Mouse (Mus musculus) hindbrain, postnatal 0 days (tissue): ENCODE results near the gene Kcnn1. TPM values are rescaled to one million over a fixed set of nuclear protein-coding genes. Genes with fewer than 3 reads are reported as not detected.
A peak's percentile ranks its signal among the peaks of the same experiment; 100 is the strongest.
"Not testable (repeated sequence)": the region's sequence is repeated elsewhere in the genome, so short reads cannot be mapped to it uniquely, and the experiment has no call there.

ENCODE experiments used
- ATAC-seq: fragments of 200-750 bp; cut with Nextera tagmentation; 2 replicates; pipeline ENCODE4 v1.8.0; 2017; ENCODE audit warnings: mild to moderate bottlenecking, moderate TSS enrichment, moderate library complexity
- DNase-seq: peaks from one replicate; pipeline ENCODE4 v3.0.0-alpha.2; 2015; ENCODE audit warnings: low spot score
- H3K27ac ChIP-seq: fragments of 300-500 bp; sonication (generic); 2 replicates; pipeline ENCODE4 v1.5.1; 2014; ENCODE audit warnings: mild to moderate bottlenecking
- H3K27me3 ChIP-seq: fragments of 300-500 bp; sonication (generic); 2 replicates; pipeline ENCODE4 v1.6.1; 2014; ENCODE audit warnings: low read length, mixed read lengths; ENCODE audit not compliant: insufficient read depth
- H3K36me3 ChIP-seq: fragments of 300-500 bp; sonication (generic); 2 replicates; pipeline ENCODE4 v1.6.1; 2014; ENCODE audit warnings: low read length, mixed read lengths; ENCODE audit not compliant: insufficient read depth
- H3K4me1 ChIP-seq: fragments of 300-500 bp; sonication (generic); 2 replicates; pipeline ENCODE4 v1.6.1; 2014; ENCODE audit warnings: antibody characterized with exemption, low read length, mixed read lengths; ENCODE audit not compliant: insufficient read depth
- H3K4me2 ChIP-seq: fragments of 300-500 bp; sonication (generic); 2 replicates; pipeline ENCODE4 v1.6.1; 2014; ENCODE audit warnings: low read depth, mild to moderate bottlenecking, low read length, moderate library complexity, mixed read lengths
- H3K4me3 ChIP-seq: fragments of 300-500 bp; sonication (generic); 2 replicates; pipeline ENCODE4 v1.5.1; 2014; ENCODE audit warnings: low read length
- H3K9ac ChIP-seq: fragments of 300-500 bp; sonication (generic); replicated peaks from 2 replicates; pipeline ENCODE4 v1.6.1; 2014; ENCODE audit warnings: mild to moderate bottlenecking, low read length, moderate library complexity, mixed read lengths
- H3K9me3 ChIP-seq: fragments of 300-500 bp; sonication (generic); 2 replicates; pipeline ENCODE4 v1.6.1; 2016; ENCODE audit warnings: low read length, mixed read lengths
- CTCF ChIP-seq: IDR thresholded peaks from 2 replicates; pipeline ENCODE4 v1.5.1; 2016; ENCODE audit warnings: antibody characterized with exemption, control low read depth, low read depth
- WGBS: fragments of 180-500 bp; shearing (Covaris S2); extraction: QIAGEN DNeasy Blood & Tissue Kit; methylation state at CpG from one replicate; pipeline ENCODE4 v1.1.7; 2014; 5-methylcytosine and 5-hydroxymethylcytosine counted together
- polyA plus RNA-seq: library from polyadenylated mRNA; unstranded; fragments of >200 nt; fragmentation: Nextera tagmentation; extraction: Ambion mirVana; gene quantifications from 2 replicates; pipeline ENCODE4 v1.2.1, GENCODE M21; 2015
- total RNA-seq: library from RNA; depleted of rRNA; stranded (reverse); fragments of >200 nt; gene quantifications from 2 replicates; pipeline ENCODE4 v1.2.3, GENCODE M21; 2014

Gene Kcnn1
- total and polyA plus RNA-seq, 2 experiments from 2014 or later = 10.8 to 29.8 TPM

GRCm38 (mm10) chr8:70897021-70897680 lies 34.1 kb upstream of the Kcnn1 start, which contains the start of gene Rpl18a:
Gene Rpl18a, minus strand, starts transcription at chr8:70897412.
- ATAC-seq (peak; percentile 99), DNase-seq (peak; percentile 99)
- Histone ChIP-seq H3K4me3 (peak within 1 kb of the TSS; percentile 86), H3K9ac (peak within 1 kb of the TSS; percentile 88), H3K27ac (peak within 1 kb of the TSS; percentile 86), H3K9me3 (no peaks in the 10 kb centered on the region), H3K36me3 (peaks cover 18% of the 10 kb centered on the region), H3K4me1 (peaks cover 5% of the 10 kb centered on the region; the same call in 1 of the 2 replicates), H3K4me2 (peak within 1 kb of the TSS; percentile 97), H3K27me3 (peaks cover 12% of the 10 kb centered on the region)
- no peak; the same call in 1 of the 2 replicates for TF ChIP-seq CTCF
- under 1% methylated on average over 60 of the region's 60 CpGs for WGBS

- Histone ChIP-seq H3K27ac (peak overlapping the region; percentile 86), H3K36me3 (peaks cover 18% of the 10 kb centered on the region), H3K4me1 (peaks cover 5% of the 10 kb centered on the region; the same call in 1 of the 2 replicates), H3K4me2 (peak overlapping the region; percentile 97), H3K9ac (peak overlapping the region; percentile 88), H3K9me3 (no peaks in the 10 kb centered on the region), H3K4me3 (peak overlapping the region; percentile 86), H3K27me3 (peaks cover 18% of the 10 kb centered on the region)
- ATAC-seq (no peak), DNase-seq (no peak)
- WGBS = 3% methylated on average over 25 of the region's 25 CpGs
- TF ChIP-seq CTCF = no peak
These were observed 33.4 kb upstream of the Kcnn1 start for GRCm38 (mm10) chr8:70896316-70897020.

- ATAC-seq, H3K9ac ChIP-seq, DNase-seq, H3K9me3 ChIP-seq, H3K4me1 ChIP-seq, H3K27ac ChIP-seq: not testable (repeated sequence)
- H3K27me3 ChIP-seq = peaks cover 24% of the 10 kb centered on the region
- WGBS = 68% methylated on average over 22 of the region's 24 CpGs
- peak overlapping the region; percentile 97 for H3K4me2 ChIP-seq
- peaks cover 18% of the 10 kb centered on the region for H3K36me3 ChIP-seq
- peak overlapping the region; percentile 86 for H3K4me3 ChIP-seq
These were observed 32.7 kb upstream of the Kcnn1 start for GRCm38 (mm10) chr8:70895571-70896259.

GRCm38 (mm10) chr8:70894771-70895545 lies 31.9 kb upstream of the Kcnn1 start:
- no peak overlapping the region for H3K4me2 ChIP-seq
- peaks cover 18% of the 10 kb centered on the region for H3K36me3 ChIP-seq
- peaks cover 5% of the 10 kb centered on the region; the same call in 1 of the 2 replicates for H3K4me1 ChIP-seq
- WGBS = 77% methylated on average over 8 of the region's 8 CpGs
- no peak for ATAC-seq
- DNase-seq = no peak
- H3K27ac ChIP-seq = no peak overlapping the region
- TF ChIP-seq CTCF = no peak
- no peaks in the 10 kb centered on the region for H3K9me3 ChIP-seq
- no peak overlapping the region for H3K9ac ChIP-seq
- peaks cover 24% of the 10 kb centered on the region for H3K27me3 ChIP-seq
- H3K4me3 ChIP-seq = no peak overlapping the region

- DNase-seq (no peak), ATAC-seq (no peak)
- Histone ChIP-seq H3K9ac (no peak overlapping the region), H3K27ac (no peak overlapping the region), H3K27me3 (peaks cover 24% of the 10 kb centered on the region), H3K4me3 (no peak overlapping the region), H3K4me2 (no peak overlapping the region), H3K9me3 (no peaks in the 10 kb centered on the region), H3K36me3 (peaks cover 18% of the 10 kb centered on the region), H3K4me1 (peaks cover 5% of the 10 kb centered on the region; the same call in 1 of the 2 replicates)
- WGBS = 70% methylated on average over 2 of the region's 2 CpGs
- no peak for TF ChIP-seq CTCF
These were observed 31.3 kb upstream of the Kcnn1 start for GRCm38 (mm10) chr8:70894385-70894720.
